Mouse (Mus musculus): Measurements from ENCODE around the gene Tmem175. TPM values are rescaled to one million over a fixed set of nuclear protein-coding genes. Genes with fewer than 3 reads are reported as not detected.

The Tmem175 gene
- 12.9 TPM for polyA plus RNA-seq (2014; fragmentation: Illumina TruSeq; extraction: RNeasy Lipid Tissue Mini Kit (QIAGEN cat#74804); ENCODE audit: low read depth, low replicate concordance)

DNA sequence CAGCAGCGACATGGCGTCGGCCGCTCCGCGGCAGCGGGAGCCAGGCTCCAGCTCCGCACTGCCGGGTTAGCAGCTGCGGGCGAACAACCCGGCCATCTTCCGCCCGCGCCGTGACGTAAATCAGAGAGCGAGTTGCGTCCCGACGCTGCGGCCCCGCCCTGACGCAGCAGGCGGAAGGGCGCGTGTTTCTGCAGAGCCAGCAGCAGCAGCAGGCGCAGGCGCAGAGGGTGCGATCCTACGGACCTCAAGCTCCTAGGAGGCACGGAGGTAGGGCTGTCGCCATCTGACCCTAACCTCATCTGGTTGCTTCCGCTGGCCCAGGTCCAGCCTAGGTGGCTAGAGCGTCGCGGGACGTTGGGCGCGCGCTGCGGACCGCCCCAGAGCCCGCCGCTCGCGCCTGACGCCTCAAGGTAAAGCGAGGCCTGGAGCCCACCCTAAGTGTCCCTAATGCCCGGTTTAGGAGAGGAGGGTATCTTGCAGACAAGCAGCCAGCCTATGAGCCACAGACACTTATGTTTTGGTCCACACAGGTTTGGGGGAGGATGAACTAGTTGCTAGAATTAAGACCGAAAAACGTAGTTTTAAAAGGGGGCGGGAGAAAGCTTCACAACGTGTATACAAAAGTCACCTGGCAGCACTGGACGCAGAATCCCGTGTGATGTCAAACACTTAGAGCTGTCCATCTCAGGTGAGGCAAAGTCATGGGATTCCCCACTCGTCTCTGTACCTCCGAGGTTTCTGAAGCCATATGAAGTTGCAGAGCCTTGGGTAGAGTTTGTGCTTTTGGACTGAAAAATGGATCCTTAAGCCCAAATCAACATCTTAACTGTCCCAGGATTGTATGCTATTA, at the start of gene Tmem175, which contains the start of gene Gak:
Gene Tmem175 (plus strand): TSS at position 137 of the 850 bp plus-strand sequence.
Gene Gak (minus strand): TSS at position 122 of the 850 bp plus-strand sequence.

DNA sequence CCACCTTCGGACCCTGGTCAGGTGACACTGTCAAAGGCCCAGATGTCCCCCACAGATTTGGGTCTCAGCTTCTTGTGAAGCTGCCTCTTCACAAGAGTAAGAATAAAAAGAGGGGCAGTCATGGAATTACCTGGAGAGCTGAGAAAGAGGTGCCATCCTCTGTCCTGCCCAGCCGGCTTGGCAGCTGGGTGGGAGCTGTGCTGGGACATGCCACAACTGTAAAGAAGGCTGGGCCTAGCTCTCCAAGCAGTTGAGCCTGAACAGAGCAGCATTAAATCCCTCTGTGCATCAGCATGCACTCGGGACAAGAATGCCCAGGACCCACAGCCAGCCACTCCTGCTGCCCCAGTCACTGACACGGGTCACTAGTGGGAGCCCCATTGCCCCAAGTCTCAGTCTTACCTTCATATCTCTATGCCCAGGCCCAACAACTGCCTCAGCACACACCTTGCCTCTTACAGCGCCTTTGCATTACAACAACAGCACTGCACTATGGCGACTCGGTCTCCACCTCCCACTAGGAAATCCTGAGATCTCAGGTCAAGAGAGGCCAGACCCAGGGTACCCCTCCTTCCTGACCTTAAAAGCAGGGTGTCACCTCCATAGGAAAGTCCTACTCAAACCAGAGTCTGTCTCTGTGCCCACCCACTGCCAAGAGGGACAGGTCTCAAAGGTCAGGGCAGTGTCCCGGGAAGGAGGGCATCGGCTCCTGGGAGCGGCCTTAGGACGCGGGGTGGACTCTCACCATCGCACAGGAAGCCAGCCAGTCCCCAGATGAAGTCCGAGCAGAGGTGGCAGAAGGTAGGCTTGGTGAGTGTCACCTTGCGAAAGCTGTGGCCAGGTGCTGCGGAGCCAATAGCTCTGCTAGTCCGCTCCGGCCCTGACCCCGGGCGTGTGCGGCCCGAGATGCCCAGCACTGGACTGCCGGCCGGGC, 30.4 kb downstream of the Tmem175 start, which contains the start of gene Idua:
Gene Idua (plus strand): TSS at position 634 of the 934 bp plus-strand sequence.

DNA sequence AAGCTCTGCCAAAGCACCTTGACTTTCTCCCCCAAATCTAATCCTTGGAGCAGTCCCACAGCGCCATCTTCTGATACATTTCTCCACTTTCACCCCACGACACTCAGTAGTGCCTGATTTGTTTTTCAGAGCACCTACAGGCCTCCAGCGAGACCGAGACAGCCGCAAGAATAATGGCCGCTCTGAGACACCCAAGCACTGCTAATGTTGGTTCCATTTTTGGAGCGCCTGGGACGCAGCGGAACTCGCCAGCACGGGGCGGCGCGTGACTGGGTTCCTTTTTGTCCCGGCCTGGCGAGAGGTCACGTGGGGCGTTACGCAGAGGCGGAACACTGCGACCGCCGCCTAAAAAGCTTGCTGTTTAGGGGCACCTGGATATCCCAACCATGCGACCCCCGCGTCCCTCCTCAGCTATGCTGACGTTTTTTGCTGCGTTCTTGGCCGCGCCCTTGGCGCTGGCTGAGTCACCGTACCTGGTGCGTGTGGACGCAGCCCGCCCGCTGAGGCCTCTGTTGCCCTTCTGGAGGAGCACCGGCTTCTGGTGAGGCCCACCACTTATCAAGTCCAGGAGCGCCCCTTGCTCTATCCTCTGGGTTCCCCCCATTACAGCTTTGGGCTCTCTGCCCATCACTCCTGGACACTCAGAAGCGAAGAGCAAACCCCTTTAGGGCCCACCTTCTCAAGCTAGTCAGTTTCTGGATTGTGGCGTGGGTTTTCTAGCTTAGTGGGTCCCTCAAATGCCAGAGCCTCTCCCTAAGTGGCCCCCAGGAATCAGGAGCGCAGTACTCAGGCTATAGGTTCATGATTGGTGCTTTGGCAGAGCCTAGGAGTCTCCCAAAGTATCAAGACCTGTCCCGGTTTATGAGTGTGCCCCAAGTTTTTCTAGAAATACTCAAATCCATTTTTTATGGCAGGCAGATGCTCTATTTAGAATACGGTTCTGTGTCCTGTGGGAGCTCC, 39.7 kb downstream of the Tmem175 start, which contains the start of gene Dgkq:
Gene Dgkq (minus strand): TSS at position 696 of the 960 bp plus-strand sequence.

DNA sequence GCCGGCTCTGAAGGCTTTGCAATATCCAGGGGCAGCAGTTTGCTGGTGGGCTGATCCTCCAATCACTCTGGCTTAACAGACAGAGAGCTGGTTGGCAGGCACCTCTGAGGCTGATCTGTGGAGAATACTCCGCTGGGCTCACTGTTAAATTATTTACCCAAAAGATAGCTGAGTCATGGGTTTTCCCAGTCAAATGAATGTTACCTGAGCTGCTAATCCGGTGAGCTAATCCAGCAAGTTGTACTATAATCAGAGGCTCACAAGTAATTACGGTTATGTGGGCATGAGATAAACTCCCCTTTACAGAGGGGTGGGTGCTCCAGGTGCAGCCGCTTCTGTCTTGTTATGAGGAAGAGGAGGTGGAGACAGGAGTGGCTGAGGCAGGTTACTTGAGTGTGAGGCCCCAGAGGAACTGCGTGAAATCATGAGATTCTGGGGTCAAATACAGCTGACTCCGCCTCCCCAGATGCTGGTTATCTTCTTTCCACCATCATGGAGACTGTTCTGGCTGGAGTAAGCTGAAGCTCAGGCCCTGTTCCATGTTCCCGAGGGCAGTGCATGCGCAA, 45.8 kb downstream of the Tmem175 start, which contains the start of gene Slc26a1:
Gene Slc26a1 (minus strand): TSS at position 319 of the 566 bp plus-strand sequence.

DNA sequence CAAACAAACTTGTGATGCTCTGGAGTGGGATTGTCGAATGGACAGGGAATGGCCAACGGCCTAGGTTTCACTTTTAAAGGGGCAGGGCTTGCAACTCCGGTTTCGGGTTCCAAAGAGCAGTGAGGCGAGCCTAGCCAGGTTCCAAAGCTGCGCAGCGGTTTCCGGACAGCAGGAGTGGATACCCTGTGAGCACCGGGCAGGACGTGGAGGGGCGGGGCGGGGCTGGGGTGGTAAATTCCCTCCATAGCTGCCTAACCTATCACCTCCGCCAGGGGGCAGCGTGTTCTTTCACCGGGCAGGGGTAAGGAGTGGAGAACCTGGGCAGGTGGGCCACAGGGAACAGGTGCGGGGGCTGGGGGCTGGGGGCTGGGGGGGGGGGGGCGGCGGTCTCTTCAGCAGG, 62.7 kb downstream of the Tmem175 start, which contains the start of gene Fgfrl1:
Gene Fgfrl1 (plus strand): TSS at position 112 of the 400 bp plus-strand sequence.

Other genes starting within 250 kb of the Tmem175 start
- not detected for gene Pde6b, start 241.4 kb upstream of the Tmem175 start, polyA plus RNA-seq (2014; fragmentation: Illumina TruSeq; extraction: RNeasy Lipid Tissue Mini Kit (QIAGEN cat#74804); ENCODE audit: low read depth, low replicate concordance)
- 3,167 TPM for gene Atp5k, start 195.3 kb upstream of the Tmem175 start, polyA plus RNA-seq (2014; fragmentation: Illumina TruSeq; extraction: RNeasy Lipid Tissue Mini Kit (QIAGEN cat#74804); ENCODE audit: low read depth, low replicate concordance)
- 2.4 TPM for gene Mfsd7a, start 180.9 kb upstream of the Tmem175 start, polyA plus RNA-seq (2014; fragmentation: Illumina TruSeq; extraction: RNeasy Lipid Tissue Mini Kit (QIAGEN cat#74804); ENCODE audit: low read depth, low replicate concordance)
- gene Pcgf3, start 168.5 kb upstream of the Tmem175 start, polyA plus RNA-seq (2014; fragmentation: Illumina TruSeq; extraction: RNeasy Lipid Tissue Mini Kit (QIAGEN cat#74804); ENCODE audit: low read depth, low replicate concordance): 11.9 TPM
- gene Cplx1, start 79.7 kb upstream of the Tmem175 start, polyA plus RNA-seq (2014; fragmentation: Illumina TruSeq; extraction: RNeasy Lipid Tissue Mini Kit (QIAGEN cat#74804); ENCODE audit: low read depth, low replicate concordance): 0.60 TPM
- 22.1 TPM for gene Gak, start within 50 bp of the Tmem175 start, polyA plus RNA-seq (2014; fragmentation: Illumina TruSeq; extraction: RNeasy Lipid Tissue Mini Kit (QIAGEN cat#74804); ENCODE audit: low read depth, low replicate concordance)
- gene Idua, start 30.6 kb downstream of the Tmem175 start, polyA plus RNA-seq (2014; fragmentation: Illumina TruSeq; extraction: RNeasy Lipid Tissue Mini Kit (QIAGEN cat#74804); ENCODE audit: low read depth, low replicate concordance): 29.6 TPM
- gene Dgkq, start 39.9 kb downstream of the Tmem175 start, polyA plus RNA-seq (2014; fragmentation: Illumina TruSeq; extraction: RNeasy Lipid Tissue Mini Kit (QIAGEN cat#74804); ENCODE audit: low read depth, low replicate concordance): 11.9 TPM
- not detected for gene Slc26a1, start 45.8 kb downstream of the Tmem175 start, polyA plus RNA-seq (2014; fragmentation: Illumina TruSeq; extraction: RNeasy Lipid Tissue Mini Kit (QIAGEN cat#74804); ENCODE audit: low read depth, low replicate concordance)
- gene Fgfrl1, start 62.6 kb downstream of the Tmem175 start, polyA plus RNA-seq (2014; fragmentation: Illumina TruSeq; extraction: RNeasy Lipid Tissue Mini Kit (QIAGEN cat#74804); ENCODE audit: low read depth, low replicate concordance): 18.0 TPM
- gene Rnf212, start 145.2 kb downstream of the Tmem175 start, polyA plus RNA-seq (2014; fragmentation: Illumina TruSeq; extraction: RNeasy Lipid Tissue Mini Kit (QIAGEN cat#74804); ENCODE audit: low read depth, low replicate concordance): not detected
- gene Tmed11, start 165.6 kb downstream of the Tmem175 start, polyA plus RNA-seq (2014; fragmentation: Illumina TruSeq; extraction: RNeasy Lipid Tissue Mini Kit (QIAGEN cat#74804); ENCODE audit: low read depth, low replicate concordance): not detected
- not detected for gene Vmn2r8, start 179.1 kb downstream of the Tmem175 start, polyA plus RNA-seq (2014; fragmentation: Illumina TruSeq; extraction: RNeasy Lipid Tissue Mini Kit (QIAGEN cat#74804); ENCODE audit: low read depth, low replicate concordance)
- gene Vmn2r9, start 222.8 kb downstream of the Tmem175 start, polyA plus RNA-seq (2014; fragmentation: Illumina TruSeq; extraction: RNeasy Lipid Tissue Mini Kit (QIAGEN cat#74804); ENCODE audit: low read depth, low replicate concordance): not detected

Measured in heart, adult 10 weeks (tissue).